Mouse (Mus musculus): ENCODE data around the gene Rnf224. TPM values are rescaled to one million over a fixed set of nuclear protein-coding genes. Genes with fewer than 3 reads are reported as not detected.

The Rnf224 gene
- polyA plus RNA-seq, 1 experiment from 2014 or later: not detected

- peaks cover 52% of the 10 kb centered on the region for H3K36me3 ChIP-seq
- DNase-seq (ENCODE audit: low spot score): no peak
- H3K4me1 ChIP-seq: peaks cover 33% of the 10 kb centered on the region
- peaks cover 38% of the 10 kb centered on the region for H3K27me3 ChIP-seq (ENCODE audit: low read depth, poor library complexity, severe bottlenecking)
- H3K27ac ChIP-seq (replicated peaks): no peak overlapping the region
- no peaks in the 10 kb centered on the region for H3K9me3 ChIP-seq (replicated peaks)
- no peak overlapping the region for H3K4me3 ChIP-seq
- 83% methylated on average over 4 of the region's 4 CpGs for WGBS
Observed at GRCm38 (mm10) chr2:25244144-25244543, 7.6 kb upstream of the Rnf224 start.

- Histone ChIP-seq H3K27me3 (ENCODE audit: low read depth, poor library complexity, severe bottlenecking) (peaks cover 38% of the 10 kb centered on the region), H3K4me1 (peaks cover 33% of the 10 kb centered on the region), H3K4me3 (peak overlapping the region; percentile 67; the same call in 1 of the 2 replicates), H3K9me3 (replicated peaks) (no peaks in the 10 kb centered on the region), H3K27ac (replicated peaks) (peak overlapping the region; percentile 80; the same call in 1 of the 2 replicates), H3K36me3 (peaks cover 44% of the 10 kb centered on the region)
- WGBS: 77% methylated on average over 8 of the region's 8 CpGs
- DNase-seq (ENCODE audit: low spot score): no peak
Observed at GRCm38 (mm10) chr2:25243342-25243741, 6.8 kb upstream of the Rnf224 start.

GRCm38 (mm10) chr2:25242101-25242506 is 5.5 kb upstream of the Rnf224 start, which contains the start of the genes Rnf208 and Cysrt1:
Rnf208 (plus strand) TSS chr2:25242255.
Cysrt1 (minus strand) TSS chr2:25242452.
- WGBS: under 1% methylated on average over 56 of the region's 59 CpGs
- H3K9me3 ChIP-seq (replicated peaks): no peaks in the 10 kb centered on the region
- peak; percentile 47 for DNase-seq (ENCODE audit: low spot score)
- peaks cover 38% of the 10 kb centered on the region for H3K27me3 ChIP-seq (ENCODE audit: low read depth, poor library complexity, severe bottlenecking)
- peak within 1 kb of the TSS; percentile 67 for H3K4me3 ChIP-seq
- peak within 1 kb of the TSS; percentile 80 for H3K27ac ChIP-seq (replicated peaks)
- H3K4me1 ChIP-seq: peaks cover 33% of the 10 kb centered on the region
- H3K36me3 ChIP-seq: peaks cover 31% of the 10 kb centered on the region

- no peaks in the 10 kb centered on the region for H3K9me3 ChIP-seq (replicated peaks)
- WGBS: 20% methylated on average over 6 of the region's 6 CpGs
- H3K27ac ChIP-seq (replicated peaks): peak overlapping the region; percentile 80; the same call in 1 of the 2 replicates
- peaks cover 24% of the 10 kb centered on the region for H3K36me3 ChIP-seq
- no peak for DNase-seq (ENCODE audit: low spot score)
- peaks cover 33% of the 10 kb centered on the region for H3K4me1 ChIP-seq
- H3K27me3 ChIP-seq (ENCODE audit: low read depth, poor library complexity, severe bottlenecking): peaks cover 38% of the 10 kb centered on the region
- H3K4me3 ChIP-seq: peak overlapping the region; percentile 67
Observed at GRCm38 (mm10) chr2:25241438-25241775, 4.8 kb upstream of the Rnf224 start.

GRCm38 (mm10) chr2:25240723-25241437 is 4.3 kb upstream of the Rnf224 start:
- H3K27me3 ChIP-seq (ENCODE audit: low read depth, poor library complexity, severe bottlenecking): peaks cover 38% of the 10 kb centered on the region
- WGBS: 1% methylated on average over 29 of the region's 29 CpGs
- no peaks in the 10 kb centered on the region for H3K9me3 ChIP-seq (replicated peaks)
- peak; percentile 77 for DNase-seq (ENCODE audit: low spot score)
- peak overlapping the region; percentile 67 for H3K4me3 ChIP-seq
- peaks cover 19% of the 10 kb centered on the region for H3K36me3 ChIP-seq
- H3K4me1 ChIP-seq: peaks cover 33% of the 10 kb centered on the region
- peak overlapping the region; percentile 78 for H3K27ac ChIP-seq (replicated peaks)

- Histone ChIP-seq H3K27me3 (ENCODE audit: low read depth, poor library complexity, severe bottlenecking) (peaks cover 38% of the 10 kb centered on the region), H3K4me3 (peak overlapping the region; percentile 67), H3K9me3 (replicated peaks) (no peaks in the 10 kb centered on the region), H3K36me3 (peaks cover 14% of the 10 kb centered on the region), H3K4me1 (peaks cover 33% of the 10 kb centered on the region), H3K27ac (replicated peaks) (peak overlapping the region; percentile 78)
- DNase-seq (ENCODE audit: low spot score): no peak
- WGBS: 51% methylated on average over 8 of the region's 8 CpGs
Observed at GRCm38 (mm10) chr2:25240310-25240709, 3.7 kb upstream of the Rnf224 start.

- Histone ChIP-seq H3K36me3 (peaks cover 8% of the 10 kb centered on the region; the same call in 1 of the 2 replicates), H3K9me3 (replicated peaks) (no peaks in the 10 kb centered on the region)
- WGBS: 90% methylated on average over 3 of the region's 3 CpGs
Observed at GRCm38 (mm10) chr2:25239766-25240165, 3.2 kb upstream of the Rnf224 start.

GRCm38 (mm10) chr2:25238106-25238505 is 1.5 kb upstream of the Rnf224 start:
- peaks cover 25% of the 10 kb centered on the region for H3K27me3 ChIP-seq (ENCODE audit: low read depth, poor library complexity, severe bottlenecking)
- H3K36me3 ChIP-seq: no peaks in the 10 kb centered on the region
- H3K4me1 ChIP-seq: peaks cover 30% of the 10 kb centered on the region
- H3K27ac ChIP-seq (replicated peaks): no peak overlapping the region
- H3K9me3 ChIP-seq (replicated peaks): no peaks in the 10 kb centered on the region
- no peak overlapping the region for H3K4me3 ChIP-seq
- DNase-seq (ENCODE audit: low spot score): no peak

More at GRCm38 (mm10) chr2:25239766-25240165, 3.2 kb upstream of the Rnf224 start:
- DNase-seq (ENCODE audit: low spot score): no peak
- H3K27me3 ChIP-seq (ENCODE audit: low read depth, poor library complexity, severe bottlenecking): peaks cover 38% of the 10 kb centered on the region
- H3K27ac ChIP-seq (replicated peaks): no peak overlapping the region
- H3K4me1 ChIP-seq: peaks cover 33% of the 10 kb centered on the region
- H3K4me3 ChIP-seq: no peak overlapping the region; the same call in 1 of the 2 replicates

GRCm38 (mm10) chr2:25237522-25237921 is 935 bp upstream of the Rnf224 start:
- Histone ChIP-seq H3K36me3 (no peaks in the 10 kb centered on the region), H3K4me1 (peaks cover 24% of the 10 kb centered on the region), H3K27ac (replicated peaks) (no peak overlapping the region), H3K4me3 (no peak overlapping the region), H3K27me3 (ENCODE audit: low read depth, poor library complexity, severe bottlenecking) (peaks cover 19% of the 10 kb centered on the region), H3K9me3 (replicated peaks) (no peaks in the 10 kb centered on the region)
- 83% methylated on average over 4 of the region's 4 CpGs for WGBS
- no peak for DNase-seq (ENCODE audit: low spot score)

- Histone ChIP-seq H3K27me3 (ENCODE audit: low read depth, poor library complexity, severe bottlenecking) (peaks cover 16% of the 10 kb centered on the region; the same call in 1 of the 2 replicates), H3K27ac (replicated peaks) (no peak overlapping the region), H3K4me3 (no peak overlapping the region), H3K9me3 (replicated peaks) (no peaks in the 10 kb centered on the region), H3K36me3 (no peaks in the 10 kb centered on the region), H3K4me1 (no peaks in the 10 kb centered on the region)
- WGBS: 80% methylated on average over 5 of the region's 5 CpGs
- no peak for DNase-seq (ENCODE audit: low spot score)
Observed at GRCm38 (mm10) chr2:25234551-25235220, 1.9 kb downstream of the Rnf224 start.

GRCm38 (mm10) chr2:25234050-25234449 is 2.5 kb downstream of the Rnf224 start, which contains the start of gene Slc34a3:
Slc34a3 (minus strand) TSS chr2:25234364.
- no peak for DNase-seq (ENCODE audit: low spot score)
- Histone ChIP-seq H3K4me1 (0 out of 2 replicates have a peak, but pooled peaks cover 2% of the 10 kb centered on the region), H3K36me3 (no peaks in the 10 kb centered on the region), H3K9me3 (replicated peaks) (no peaks in the 10 kb centered on the region), H3K27ac (replicated peaks) (no peak within 1 kb of the TSS), H3K4me3 (no peak within 1 kb of the TSS), H3K27me3 (ENCODE audit: low read depth, poor library complexity, severe bottlenecking) (peaks cover 16% of the 10 kb centered on the region; the same call in 1 of the 2 replicates)
- 87% methylated on average over 3 of the region's 3 CpGs for WGBS

- 86% methylated on average over 4 of the region's 4 CpGs for WGBS
Observed at GRCm38 (mm10) chr2:25233421-25233820, 3.2 kb downstream of the Rnf224 start.

More at GRCm38 (mm10) chr2:25233421-25233820, 3.2 kb downstream of the Rnf224 start:
- no peak overlapping the region for H3K27ac ChIP-seq (replicated peaks)
- no peaks in the 10 kb centered on the region for H3K9me3 ChIP-seq (replicated peaks)
- peaks cover 7% of the 10 kb centered on the region for H3K4me1 ChIP-seq
- H3K4me3 ChIP-seq: no peak overlapping the region
- no peak for DNase-seq (ENCODE audit: low spot score)
- H3K27me3 ChIP-seq (ENCODE audit: low read depth, poor library complexity, severe bottlenecking): 0 out of 2 replicates have a peak, but pooled peaks cover 16% of the 10 kb centered on the region
- no peaks in the 10 kb centered on the region for H3K36me3 ChIP-seq

Data from midbrain, embryonic 10.5 days (tissue).